23 mouse cellular contexts compared by ENCODE assay signal in genomic region chr15:94689195-94689883, GRCm38 (mm10).
DNase-seq lines count a peak whose midpoint lies in the region; ATAC-seq and TF ChIP-seq lines count a peak whose summit lies in the region.
"Had no signal": no experiment of that assay in that cellular context is flagged by ENCODE, and none has a peak within 500 bp of the region (broad histone marks: within the 10 kb centered on the region; RNA-seq: fewer than 3 reads in every experiment).

No protein-coding gene starts in this region.

- H3K9me3 ChIP-seq in lung, postnatal 0 days (ENCODE audit: low read length) = no peaks in the 10 kb centered on the region
- H3K9me3 ChIP-seq: embryonic facial prominence, embryonic 10.5 days; embryonic facial prominence, embryonic 13.5 days; forebrain, embryonic 12.5 days; forebrain, embryonic 15.5 days; hindbrain, embryonic 12.5 days; hindbrain, embryonic 15.5 days had no signal

- H3K4me1 ChIP-seq in lung, adult 2 months (ENCODE audit: control insufficient read depth, insufficient read depth, low read length) = no peaks in the 10 kb centered on the region
- no peaks in the 10 kb centered on the region for H3K4me1 ChIP-seq in lung, postnatal 0 days (ENCODE audit: insufficient read depth, low read depth, low read length)
- H3K4me1 ChIP-seq: forebrain, embryonic 15.5 days; hindbrain, embryonic 12.5 days; hindbrain, embryonic 15.5 days had no signal

- peak overlapping the region; percentile 2; the same call in 1 of the 2 replicates for H3K4me2 ChIP-seq in lung, postnatal 0 days (replicated peaks; ENCODE audit: low read depth, low read length)
- H3K4me2 ChIP-seq: embryonic facial prominence, embryonic 13.5 days; forebrain, embryonic 12.5 days; forebrain, embryonic 15.5 days; heart, embryonic 11.5 days; hindbrain, embryonic 12.5 days; hindbrain, embryonic 15.5 days had no signal

- intact Hi-C loops in left cerebral cortex, postnatal 36 days (cut with DNase I) = no loop called here

- TF ChIP-seq EP300 in lung, postnatal 0 days (IDR thresholded peaks at IDR 0.05) = peak; percentile 71

- H3K36me3 ChIP-seq in lung, postnatal 0 days (ENCODE audit: insufficient read depth, low read length) = no peaks in the 10 kb centered on the region
- H3K36me3 ChIP-seq: embryonic facial prominence, embryonic 10.5 days; embryonic facial prominence, embryonic 13.5 days; forebrain, embryonic 12.5 days; forebrain, embryonic 15.5 days; hindbrain, embryonic 12.5 days; hindbrain, embryonic 15.5 days had no signal

- peak overlapping the region; percentile 7; the same call in 1 of the 2 replicates for H3K27ac ChIP-seq in lung, postnatal 0 days (ENCODE audit: low read length)
- H3K27ac ChIP-seq: embryonic facial prominence, embryonic 10.5 days; embryonic facial prominence, embryonic 13.5 days; forebrain, embryonic 12.5 days; forebrain, embryonic 15.5 days; gastrocnemius, adult 2 months; hindbrain, embryonic 12.5 days; hindbrain, embryonic 15.5 days had no signal

- H3K4me3 ChIP-seq in lung, adult 2 months (replicated peaks; ENCODE audit: extremely low read depth, low read depth, low read length) = no peak overlapping the region
- no peak overlapping the region for H3K4me3 ChIP-seq in lung, postnatal 0 days (ENCODE audit: low read depth, low read length)
- H3K4me3 ChIP-seq: embryonic facial prominence, embryonic 10.5 days; embryonic facial prominence, embryonic 13.5 days; erythroblast, embryonic 14.5 days; forebrain, embryonic 12.5 days; forebrain, embryonic 15.5 days; gastrocnemius, adult 2 months; hindbrain, embryonic 12.5 days; hindbrain, embryonic 15.5 days had no signal

- 60% methylated on average over 5 of the region's 5 CpGs for WGBS in lung, adult 2 months
- 53% methylated on average over 5 of the region's 5 CpGs for WGBS in lung, postnatal 0 days

- no peak for TF ChIP-seq CTCF in lung, adult 2 months (IDR thresholded peaks at IDR 0.05; ENCODE audit: insufficient read depth, low read length)
- TF ChIP-seq CTCF in lung, postnatal 0 days (IDR thresholded peaks at IDR 0.05) = no peak

- H3K27me3 ChIP-seq in lung, postnatal 0 days (replicated peaks; ENCODE audit: insufficient read depth, low read length) = no peaks in the 10 kb centered on the region
- H3K27me3 ChIP-seq: embryonic facial prominence, embryonic 13.5 days; forebrain, embryonic 12.5 days; forebrain, embryonic 15.5 days; hindbrain, embryonic 12.5 days; hindbrain, embryonic 15.5 days had no signal

- ATAC-seq in frontal cortex, adult (ENCODE audit: low TSS enrichment) = peak; percentile 13; the same call in 1 of the 2 replicates
- ATAC-seq in lung, postnatal 0 days = peak; percentile 94
- ATAC-seq: activated CD4-positive, CD25-positive, alpha-beta regulatory T cell, adult 4 months; forebrain, embryonic 15.5 days had no signal

- no peak for DNase-seq in frontal cortex, adult 2 months (ENCODE audit: extremely low spot score in 1 of 2, low spot score in 1 of 2)
- DNase-seq in lung, adult 2 months = peak; percentile 5
- peak; percentile 63 for DNase-seq in lung, postnatal 0 days (ENCODE audit: low spot score)
- DNase-seq in lung, postnatal 36 days = peak; percentile 30
- no peak for DNase-seq in left cerebral cortex, postnatal 36 days (ENCODE audit: low spot score in 2 of 2)
- no peak for DNase-seq in layer of hippocampus, postnatal 25 days (ENCODE audit: extremely low spot score in 1 of 2, low spot score in 1 of 2)
- DNase-seq: adrenal gland, adult 8-10 months; adrenal gland, postnatal 25 days; cerebellum, adult 11-12 months; cerebellum, adult 8-10 months; cerebellum, postnatal 36 days; gastrocnemius, adult 2 months; gastrocnemius, postnatal 25 days had no signal

- TF ChIP-seq POLR2A in lung, adult 2 months (IDR thresholded peaks at IDR 0.05; ENCODE audit: borderline replicate concordance, extremely low read depth, low read depth, low read length) = no peak

- H3K9ac ChIP-seq in lung, postnatal 0 days (replicated peaks; ENCODE audit: low read depth) = no peak overlapping the region
- H3K9ac ChIP-seq: embryonic facial prominence, embryonic 13.5 days; forebrain, embryonic 12.5 days; forebrain, embryonic 15.5 days; hindbrain, embryonic 12.5 days; hindbrain, embryonic 15.5 days had no signal

Comparison
In these comparisons a context has a peak if more than half of its experiments do, and no peak if none do; other contexts are left out.
1. DNase-seq: peak in lung, adult 2 months (single experiment), lung, postnatal 0 days (single experiment) and lung, postnatal 36 days (single experiment); none in frontal cortex, adult 2 months (0 of 2), left cerebral cortex, postnatal 36 days (0 of 2) and layer of hippocampus, postnatal 25 days (0 of 2).